Mouse (Mus musculus) cerebellum, postnatal 25 days (tissue): Measurements from ENCODE around the gene Dgki.

ENCODE experiments used
- DNase-seq, 2 experiments: peaks; one replicate each; pipeline ENCODE4 v3.0.0; 2021; ENCODE audit warnings: mixed read lengths in 2 of 2

Gene Dgki

DNA sequence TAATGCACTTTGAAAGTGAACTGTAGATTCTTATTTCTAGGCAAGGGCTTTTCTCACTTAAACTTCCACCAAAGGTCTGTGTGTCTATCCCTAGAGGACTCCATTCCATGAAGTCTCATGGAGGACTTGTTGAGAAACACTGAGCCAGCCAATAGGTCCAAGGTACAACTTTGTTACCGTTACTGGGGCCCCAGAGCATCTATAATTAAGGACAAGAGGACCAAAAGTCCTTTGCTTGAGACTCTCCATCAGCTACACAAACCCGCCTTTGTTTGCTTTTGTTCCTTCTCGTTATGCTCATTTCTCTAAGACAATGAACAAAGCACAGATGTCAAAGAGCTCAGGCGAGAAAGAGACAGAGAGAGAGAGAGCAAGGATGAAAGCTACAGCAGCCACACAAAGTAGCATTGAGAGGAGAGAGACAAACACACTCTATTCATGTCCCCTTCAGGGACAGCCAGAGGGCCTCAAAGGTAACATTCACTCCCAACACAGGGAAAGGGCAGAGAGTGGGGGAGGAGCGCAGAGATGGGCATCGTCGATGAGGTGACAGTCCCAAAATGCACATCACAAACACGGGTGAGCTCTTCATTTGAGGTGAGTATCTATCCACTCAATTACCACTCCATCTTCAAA lies 396.7 kb downstream of the Dgki start:
- DNase-seq = no peak

DNA sequence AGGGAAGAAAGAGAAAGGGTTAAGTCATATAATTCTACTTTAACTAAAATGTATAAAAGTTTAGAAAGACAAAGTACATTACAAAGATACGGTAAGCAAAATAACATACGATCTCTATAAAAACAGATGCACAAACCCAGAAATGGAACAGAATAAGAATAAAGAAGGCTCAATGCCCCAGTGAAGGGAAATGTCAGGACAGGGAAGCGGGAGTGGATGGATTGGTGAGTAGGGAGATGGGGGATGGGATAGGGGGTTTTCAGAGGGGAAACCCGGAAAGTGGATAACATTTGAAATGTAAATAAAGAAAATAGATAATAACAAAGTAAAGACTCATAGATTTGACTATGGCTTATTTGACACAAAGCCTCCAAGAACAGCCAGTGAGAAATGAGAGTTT lies 400.1 kb downstream of the Dgki start:
- no peak for DNase-seq

DNA sequence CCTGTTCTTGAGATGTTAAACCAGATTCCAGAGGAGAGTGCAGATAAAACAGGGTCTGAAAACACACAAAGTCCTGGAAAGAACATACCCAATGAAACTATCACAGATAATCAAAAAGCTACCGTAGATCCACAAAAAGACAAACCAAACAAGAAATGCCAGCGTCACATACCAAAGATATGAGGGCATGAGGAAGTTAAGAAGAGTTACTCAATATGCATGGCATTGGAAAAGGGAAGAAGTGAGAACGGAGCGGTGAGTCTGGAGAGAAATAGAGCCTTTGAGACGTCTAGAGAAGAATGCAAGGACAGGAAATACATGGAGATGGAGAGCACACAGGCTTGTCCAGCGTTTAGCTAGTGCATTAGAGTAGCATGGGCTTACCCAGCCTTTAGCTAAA lies 401.6 kb downstream of the Dgki start:
- DNase-seq = no peak

DNA sequence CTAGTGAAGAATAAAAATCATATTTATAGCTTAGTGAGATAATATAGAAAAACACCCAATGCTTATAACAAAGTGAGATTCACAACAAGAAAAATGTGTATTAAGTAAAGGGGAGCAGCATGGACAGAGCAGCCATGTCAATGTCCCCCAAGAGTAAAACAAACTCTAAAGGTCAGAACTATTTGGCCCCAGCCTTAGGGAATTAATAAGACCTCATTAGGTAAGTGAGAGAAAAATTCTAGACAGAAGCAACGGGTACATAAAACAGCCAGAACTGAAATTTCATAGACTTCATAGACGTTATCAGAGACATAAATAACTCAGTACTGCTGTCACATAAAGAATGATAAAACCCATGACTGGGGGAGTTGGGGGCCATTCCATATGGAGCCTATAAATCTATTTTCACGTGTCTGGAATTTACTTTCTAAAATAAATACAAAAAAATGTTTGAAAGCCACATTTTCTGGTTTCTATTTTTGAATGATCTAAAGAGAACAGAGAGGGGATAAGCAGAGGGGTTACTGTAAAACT lies 402.3 kb downstream of the Dgki start:
- DNase-seq = no peak

DNA sequence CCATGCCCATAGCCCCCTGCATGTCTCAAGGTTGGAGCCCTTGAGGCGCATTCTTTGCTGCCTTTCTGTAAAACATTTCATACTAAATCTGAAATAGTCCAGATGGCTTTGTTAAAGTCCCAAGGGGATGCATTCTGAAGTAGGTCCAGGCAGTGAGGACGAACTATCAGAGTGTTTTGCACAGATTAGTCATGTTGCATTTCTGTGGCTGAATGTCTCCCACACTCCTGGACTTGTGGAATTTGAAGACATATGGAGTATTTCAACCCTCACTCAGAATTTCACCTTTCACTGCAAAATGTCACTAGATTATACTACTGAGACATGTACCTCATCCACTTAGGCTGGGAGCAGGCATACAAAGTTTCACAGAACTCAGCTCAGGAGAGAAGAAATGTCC lies 403.3 kb downstream of the Dgki start:
- no peak for DNase-seq

DNA sequence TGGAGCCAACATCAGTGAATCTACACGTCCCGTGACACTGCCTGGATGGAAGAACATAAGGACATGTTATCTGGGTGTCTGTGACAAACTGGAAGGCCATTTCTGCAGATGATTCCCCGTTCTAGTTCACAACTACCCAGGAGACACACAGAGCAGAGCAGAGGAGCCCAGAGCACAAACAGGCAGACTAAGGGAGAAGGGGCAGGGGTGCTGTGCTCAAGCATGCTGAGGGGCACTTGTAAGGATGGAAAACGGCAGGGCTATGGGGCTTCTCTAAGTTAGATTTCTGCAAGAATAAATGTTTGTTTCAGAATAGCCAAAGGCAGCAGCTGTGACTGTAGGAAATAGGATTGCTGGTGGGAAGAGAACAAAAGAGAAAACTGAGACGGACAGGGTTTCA lies 408.2 kb downstream of the Dgki start:
- no peak for DNase-seq

DNA sequence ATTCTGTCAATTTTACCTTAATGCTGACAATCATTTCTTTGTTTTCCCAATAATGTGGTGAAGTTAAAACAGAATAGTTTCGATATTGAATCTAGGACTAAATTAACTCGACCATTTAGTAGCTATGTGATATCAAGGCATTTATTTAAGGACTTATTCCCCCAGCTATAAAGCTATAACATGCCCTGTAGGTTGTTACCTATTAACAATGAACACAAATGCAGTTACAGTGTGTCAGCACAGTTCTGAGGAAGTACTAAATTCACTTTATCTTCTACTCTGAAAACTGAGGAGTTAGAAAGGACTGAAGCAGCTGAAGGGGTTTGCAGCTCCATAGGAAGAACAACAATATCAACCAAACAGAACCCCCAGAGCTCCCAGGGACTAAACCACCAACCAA lies 409.2 kb downstream of the Dgki start:
- no peak for DNase-seq

DNA sequence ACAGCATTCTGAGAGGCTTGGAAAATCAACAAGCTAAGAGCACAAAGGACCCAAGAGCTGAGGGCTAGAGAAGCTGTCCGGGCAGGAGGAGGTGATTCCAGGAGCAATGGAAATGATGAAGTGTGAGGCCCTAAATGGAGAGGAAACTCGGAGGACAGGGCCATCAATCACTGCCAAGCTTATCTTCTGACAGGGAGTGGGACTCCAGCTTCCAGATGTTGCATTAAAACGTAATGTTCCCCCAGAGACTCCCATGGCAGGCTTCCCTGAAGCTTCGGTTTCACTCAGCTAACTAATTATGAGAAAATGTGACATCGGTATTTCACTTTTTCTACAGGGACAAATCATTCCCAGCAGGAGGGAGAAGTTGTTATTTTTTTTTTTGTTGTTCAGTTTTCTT lies 409.7 kb downstream of the Dgki start:
- no peak for DNase-seq

DNA sequence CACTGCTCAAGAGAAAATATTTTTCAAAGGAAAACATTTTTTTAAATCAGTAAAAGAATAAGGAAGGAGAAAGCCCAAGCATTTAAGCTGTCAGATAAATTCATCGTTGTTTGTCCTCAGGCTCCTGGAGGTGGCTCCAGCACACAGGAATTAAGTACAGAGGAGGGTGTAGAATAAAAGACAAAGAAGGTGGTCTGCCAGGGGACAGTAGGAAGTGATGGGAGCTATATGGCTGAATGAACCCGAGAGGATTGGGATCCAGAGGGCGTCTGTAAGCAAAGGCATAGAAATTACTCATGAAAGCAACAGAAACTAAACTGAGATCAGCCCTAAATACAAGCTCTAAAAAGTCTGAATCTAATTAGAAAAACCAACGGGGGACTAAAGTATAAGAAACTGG lies 418.7 kb downstream of the Dgki start:
- no peak for DNase-seq

DNA sequence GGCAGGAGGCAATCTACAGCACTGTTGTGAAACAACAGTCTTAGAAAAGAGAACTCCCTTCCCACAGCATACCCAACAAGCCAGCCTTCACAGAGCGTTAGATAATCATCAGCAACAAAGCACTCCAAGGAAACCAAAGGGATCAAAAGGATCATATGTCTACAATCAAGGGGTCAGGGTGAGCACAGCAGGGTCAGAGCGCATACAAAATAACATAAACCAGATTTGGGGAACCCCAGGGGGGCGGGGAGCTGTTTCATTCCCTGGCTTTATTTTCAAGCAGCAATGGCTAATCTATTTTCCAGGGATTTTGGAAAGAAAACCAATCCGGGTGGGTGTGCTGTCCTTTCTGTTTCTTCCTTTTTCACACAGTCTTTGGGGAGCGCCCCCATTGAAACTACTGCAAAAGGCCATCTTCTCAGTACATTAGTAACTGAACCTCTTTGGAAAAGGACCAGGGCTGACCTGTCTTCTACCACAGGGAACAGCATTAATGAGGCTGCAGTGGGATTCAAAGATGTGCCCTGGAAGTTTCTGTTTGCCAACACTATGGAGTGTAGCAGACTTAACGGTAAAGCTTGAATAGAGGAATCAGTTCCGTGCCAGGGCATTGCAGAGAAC lies 419.2 kb downstream of the Dgki start:
- DNase-seq = no peak

DNA sequence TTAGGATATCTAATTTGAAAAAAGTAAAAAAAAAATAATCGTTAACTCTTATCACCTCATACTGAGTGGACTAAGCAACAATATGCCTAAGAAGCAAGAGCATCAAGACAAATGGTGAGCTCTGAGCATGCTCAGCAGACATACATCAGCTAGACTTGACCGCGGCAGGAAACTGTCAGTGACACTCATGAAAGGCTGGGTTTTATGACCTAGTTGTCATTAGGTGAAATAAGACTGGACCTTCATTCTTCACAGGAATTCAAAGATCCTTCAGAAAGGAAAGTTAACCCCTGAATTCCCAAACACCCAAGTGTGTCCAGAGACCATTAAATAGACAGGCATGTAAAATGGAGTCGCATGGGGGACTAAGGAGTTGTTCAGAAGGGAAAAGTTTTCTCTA lies 422.6 kb downstream of the Dgki start:
- DNase-seq = no peak

DNA sequence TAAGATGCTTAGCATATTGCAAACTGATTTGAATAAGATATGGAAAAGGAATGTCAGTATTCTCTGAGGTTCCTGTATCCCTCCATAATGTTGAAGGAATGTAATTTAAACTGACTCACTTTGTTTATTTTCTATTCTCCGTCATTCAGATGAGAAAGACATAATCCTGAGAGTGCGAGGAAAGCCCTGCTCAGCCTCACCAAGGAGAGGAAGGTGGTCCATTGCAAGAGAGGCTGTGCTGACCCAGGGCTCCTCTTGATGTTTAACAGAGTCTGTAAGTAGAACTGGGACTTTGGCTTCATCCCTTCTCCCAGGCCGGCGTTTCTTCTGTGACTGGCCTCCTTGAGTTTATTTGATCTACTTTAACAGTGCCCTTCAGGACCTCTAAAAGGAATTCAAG lies 423.6 kb downstream of the Dgki start:
- DNase-seq = no peak

DNA sequence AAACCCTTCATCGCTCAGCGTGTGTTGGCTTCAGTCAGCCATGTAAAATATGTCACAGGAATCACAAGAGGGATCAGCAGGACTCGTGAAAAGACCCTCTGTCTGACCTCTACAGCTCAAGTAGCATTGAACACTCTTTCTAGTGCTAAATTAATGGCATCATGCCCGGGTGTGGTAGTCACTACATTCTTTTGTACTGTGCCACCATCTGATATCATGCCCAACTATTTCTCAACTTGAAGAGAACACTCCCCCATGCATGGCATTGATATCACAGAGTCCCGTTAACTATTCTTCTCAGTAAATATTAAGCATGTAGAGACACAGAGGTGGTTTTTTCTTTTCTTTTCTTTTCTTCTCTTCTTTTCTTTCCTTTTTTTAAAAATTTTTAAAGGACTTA lies 424.1 kb downstream of the Dgki start:
- no peak for DNase-seq

DNA sequence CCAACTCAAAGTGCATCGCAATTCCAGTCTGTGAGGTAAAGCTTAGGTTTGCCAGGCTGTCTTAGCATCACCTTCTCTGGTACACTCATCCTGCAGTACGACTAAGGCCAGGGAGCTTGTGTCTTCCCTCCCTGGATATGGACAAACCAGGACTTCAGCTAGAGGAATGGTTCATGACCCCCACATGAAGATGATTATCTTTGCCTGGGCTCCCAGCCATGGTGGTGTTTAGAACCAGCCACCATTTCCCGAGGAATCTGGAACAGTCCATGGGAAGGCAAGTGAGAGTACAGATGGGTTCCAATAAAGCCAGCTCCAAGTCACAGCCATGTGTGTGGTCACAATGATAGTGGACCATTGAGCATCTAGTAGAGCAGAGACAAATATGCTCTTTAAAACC lies 427.1 kb downstream of the Dgki start:
- DNase-seq = no peak

DNA sequence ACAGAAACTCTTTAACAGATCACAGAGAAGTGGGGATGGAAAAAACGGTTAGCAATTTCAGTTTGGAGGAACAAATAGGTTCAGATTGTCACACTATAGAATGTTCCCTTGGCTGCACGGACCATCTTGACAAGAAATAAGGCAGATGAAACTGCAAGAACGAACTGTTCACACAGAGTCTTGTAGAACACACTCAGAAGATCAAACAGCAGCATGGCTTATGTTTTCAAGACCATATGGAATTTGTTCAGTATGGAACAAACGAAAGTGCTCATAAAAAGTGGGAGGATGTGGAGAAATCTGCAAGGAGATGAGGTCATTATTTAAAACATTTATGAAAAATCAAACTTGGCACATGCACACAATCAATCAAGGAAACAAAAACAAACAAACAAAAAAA lies 431.8 kb downstream of the Dgki start:
- DNase-seq = no peak

DNA sequence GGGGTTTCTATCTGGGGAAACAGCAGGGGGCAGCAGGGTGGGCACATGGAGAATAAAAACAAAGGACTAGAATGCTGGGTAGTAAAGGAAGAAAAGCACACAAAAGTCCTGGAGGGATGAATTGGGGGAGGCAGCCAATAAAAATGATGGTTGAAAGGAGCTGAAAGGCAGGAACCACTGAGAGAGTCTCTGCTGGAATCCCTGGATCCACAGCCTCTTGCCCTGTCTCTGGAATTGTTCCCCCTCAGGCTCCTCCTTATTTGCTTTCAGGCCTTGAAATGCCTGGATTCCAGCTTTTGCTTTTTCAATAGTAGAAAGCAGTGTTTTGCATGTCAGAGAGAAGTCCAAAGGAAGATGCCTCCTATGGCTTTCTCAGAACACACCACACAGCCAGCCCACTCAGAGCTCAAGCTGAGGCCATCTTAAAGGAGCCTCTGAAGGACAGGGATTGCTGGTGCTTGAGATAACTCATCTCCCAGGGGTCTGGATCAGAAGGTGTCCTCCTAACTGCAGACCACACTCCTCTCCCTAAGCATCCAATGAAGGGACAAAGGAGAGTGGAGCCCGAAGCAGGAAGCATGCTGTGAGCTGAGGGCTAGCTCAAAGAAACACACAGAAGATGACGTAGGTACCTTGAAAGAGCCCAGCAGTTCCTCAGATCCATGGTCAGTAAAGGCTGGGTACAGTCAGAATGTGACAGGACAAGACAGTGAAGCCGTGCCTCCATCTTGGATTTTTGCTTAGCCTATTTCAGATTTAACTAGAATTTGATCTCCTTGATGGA lies 441.5 kb downstream of the Dgki start:
- no peak for DNase-seq

DNA sequence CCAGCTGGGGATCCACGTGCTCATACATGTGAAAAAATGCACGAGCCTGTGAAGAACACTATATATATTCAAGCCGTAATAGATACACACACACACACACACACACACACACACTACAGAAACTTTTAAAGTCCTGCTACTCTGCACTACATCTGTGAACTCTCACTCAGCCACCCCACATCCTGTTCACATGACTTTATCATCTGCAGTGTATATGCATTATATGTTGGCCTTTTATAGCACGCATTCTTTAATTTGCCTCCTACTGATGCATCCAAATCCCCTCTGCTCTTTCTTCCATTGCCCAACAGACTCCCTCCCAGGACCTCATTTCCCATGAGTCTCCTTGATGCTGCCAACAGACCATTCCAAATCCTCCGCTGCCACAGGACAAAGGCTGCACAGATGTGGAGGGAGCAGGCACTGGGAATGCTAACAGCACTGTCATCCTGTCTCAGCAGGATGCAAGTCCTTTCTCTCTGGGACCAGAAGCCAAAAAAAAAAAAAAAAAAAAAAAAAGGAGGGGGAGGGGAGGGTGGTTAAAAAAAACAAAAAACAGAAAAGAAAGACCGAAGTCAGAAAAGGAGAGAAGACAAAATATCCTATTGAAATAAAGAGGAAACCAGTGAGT lies 442.2 kb downstream of the Dgki start:
- no peak for DNase-seq

DNA sequence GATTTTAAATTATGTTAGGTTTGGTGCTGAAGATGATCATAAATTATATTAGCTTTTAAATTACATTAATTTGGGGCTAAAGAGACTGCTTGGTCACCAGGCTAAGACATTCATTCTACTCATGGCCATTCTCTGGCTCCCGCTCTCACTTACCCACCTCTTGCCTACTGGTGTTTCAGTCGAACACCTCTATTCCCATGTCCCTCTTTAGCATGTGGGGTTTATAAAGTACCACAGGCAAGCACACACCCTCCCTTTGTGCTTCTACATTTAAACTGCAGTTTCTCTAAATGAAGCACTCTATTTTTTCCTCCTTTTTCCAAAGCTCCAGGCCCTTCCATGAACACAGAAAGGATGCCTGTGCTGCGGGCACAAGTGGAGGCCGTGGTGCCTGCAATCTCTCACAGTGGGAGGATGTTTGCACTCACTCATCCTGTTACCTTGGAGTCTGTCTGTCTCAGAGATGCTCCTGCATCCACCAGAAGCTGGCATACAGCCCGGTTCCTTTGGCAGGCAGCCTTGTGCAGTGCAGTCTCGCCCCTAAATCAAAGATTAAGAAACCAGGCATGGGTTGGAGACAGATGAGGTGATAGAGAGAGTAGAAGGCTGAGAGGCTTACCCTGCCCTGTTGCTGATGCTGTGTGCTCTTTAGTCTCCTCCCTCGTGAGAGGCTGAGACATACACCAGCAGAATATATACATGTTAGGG lies 449.4 kb downstream of the Dgki start:
- DNase-seq = peak; percentile 75 to 89

DNA sequence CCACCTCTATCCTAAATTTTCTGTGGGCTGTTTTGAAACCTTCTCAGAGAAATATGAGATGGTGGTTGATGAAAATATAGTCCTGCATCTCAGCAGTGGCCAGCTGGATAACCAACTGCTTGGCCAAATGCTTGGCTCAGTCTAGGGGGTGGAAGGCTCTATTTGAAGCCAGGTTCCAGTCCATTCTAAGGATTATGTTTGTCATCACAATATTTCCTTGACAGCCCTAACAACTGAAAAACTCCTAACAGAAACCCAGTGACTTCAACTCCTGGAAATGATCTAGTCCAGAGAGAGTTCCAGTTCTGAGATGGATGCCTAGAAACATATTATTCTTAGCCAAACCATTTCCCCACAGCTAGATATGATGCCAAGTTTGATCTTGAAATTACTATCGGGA lies 454.7 kb downstream of the Dgki start:
- peak; percentile 28 to 51 for DNase-seq

DNA sequence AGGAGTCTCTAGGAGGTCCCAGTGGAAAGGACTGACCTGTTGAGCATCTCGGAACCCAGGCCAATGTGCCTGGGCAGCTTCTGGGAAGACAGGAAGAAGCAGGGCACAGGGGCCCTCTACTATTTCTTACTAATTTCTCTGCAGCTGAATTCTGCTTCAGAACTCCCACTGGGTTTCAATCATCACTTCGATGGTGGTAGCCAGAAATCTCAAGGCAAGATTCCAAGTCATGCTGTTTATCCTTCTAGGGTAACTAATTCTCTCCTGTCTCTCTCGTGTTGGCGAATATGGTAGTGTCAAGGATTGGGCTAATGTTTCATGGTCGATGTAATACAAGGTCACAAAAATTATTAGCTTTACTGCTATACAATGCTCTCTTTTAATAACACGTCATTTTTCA lies 455.7 kb downstream of the Dgki start:
- peak; percentile 58 to 72 for DNase-seq

DNA sequence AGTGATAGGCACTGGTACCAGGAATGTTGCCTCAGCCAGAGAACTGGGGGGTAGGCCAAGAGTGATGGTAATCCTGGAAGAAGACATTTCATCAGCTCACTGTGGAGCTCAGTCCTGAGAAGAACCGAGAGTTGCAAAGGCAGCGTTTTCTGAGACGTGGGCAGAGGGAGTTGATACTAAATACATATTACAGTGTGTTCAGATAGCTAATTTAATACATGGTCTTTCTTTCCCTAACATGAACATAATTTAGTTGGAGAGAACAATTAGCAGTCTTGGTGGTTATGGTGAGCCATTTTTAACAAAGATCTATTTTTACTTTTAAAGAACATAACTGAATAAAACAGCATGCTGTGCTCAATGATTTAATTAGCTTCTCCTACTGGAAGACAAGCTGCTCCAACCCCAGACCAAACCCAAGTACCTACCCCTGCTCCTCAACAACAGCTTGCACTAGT lies 456.9 kb downstream of the Dgki start:
- DNase-seq = peak in 1 of 2 experiments; percentile 17

DNA sequence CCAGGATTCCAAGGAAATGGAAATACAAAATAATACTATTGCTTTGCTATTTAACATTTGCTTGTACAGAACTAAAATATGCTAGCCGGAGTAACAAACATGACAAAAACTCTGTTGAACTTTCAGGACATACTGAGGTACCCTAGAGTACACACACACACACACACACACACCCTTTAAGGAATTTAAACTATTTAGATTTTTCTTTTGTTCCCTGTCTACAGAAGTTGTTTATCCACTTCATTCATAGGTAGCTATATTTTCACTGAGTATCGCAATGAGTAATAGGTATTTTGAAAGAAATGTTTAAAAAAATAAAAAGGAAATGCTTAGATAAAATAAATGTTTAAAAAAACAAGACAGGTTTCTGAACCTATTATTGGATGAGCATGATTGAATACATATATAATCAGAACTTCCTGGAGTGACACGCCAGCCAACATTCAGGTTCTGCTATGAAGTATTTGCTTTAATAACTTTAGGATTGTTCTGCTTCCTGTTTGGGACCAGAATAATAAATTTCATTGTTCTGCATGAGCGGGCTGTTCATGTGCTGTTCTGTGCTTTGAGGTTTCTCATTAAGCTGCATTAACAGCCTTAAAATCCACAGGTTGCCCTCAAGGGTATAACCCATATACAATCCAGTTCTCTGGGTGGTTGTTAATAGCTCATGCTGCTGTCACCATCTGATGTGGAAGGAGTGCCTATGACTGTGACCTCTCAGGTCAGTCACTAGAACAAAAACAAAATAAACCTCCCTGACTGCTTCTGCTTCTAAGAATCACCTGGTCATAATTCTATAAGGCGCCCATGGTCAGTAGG lies 457.7 kb downstream of the Dgki start:
- DNase-seq = no peak
